Mouse (Mus musculus) central nervous system, embryonic 11.5 days (tissue): Measurements from ENCODE around the gene Tecr. TPM values are rescaled to one million over a fixed set of nuclear protein-coding genes. Genes with fewer than 3 reads are reported as not detected.

Experiments used
- polyA plus RNA-seq: library from polyadenylated mRNA; depleted of rRNA; stranded (reverse); fragments of >200 nt; gene quantifications from 2 replicates; pipeline ENCODE4 v1.2.3, GENCODE M21; 2012; rRNA removed

Gene Tecr
- polyA plus RNA-seq: 381 and 553 TPM in 2 replicates

GRCm38 (mm10) chr8:83607661-83608397 lies at the start of gene Tecr, which contains the start of gene Dnajb1:
Tecr (minus strand) TSS chr8:83607971.
Dnajb1 (plus strand) TSS chr8:83608193.

GRCm38 (mm10) chr8:83652030-83652743 lies 44.4 kb upstream of the Tecr start, which contains the start of gene Gipc1:
Gipc1 (plus strand) TSS chr8:83652677.

GRCm38 (mm10) chr8:83566469-83567395 lies 41.0 kb downstream of the Tecr start, which contains the start of gene Ndufb7:
Ndufb7 (plus strand) TSS chr8:83566671.

GRCm38 (mm10) chr8:83535736-83536135 lies 72.0 kb downstream of the Tecr start, which contains the start of gene Olfr370:
Olfr370 (plus strand) TSS chr8:83535780.

Other genes with a start within 250 kb of the Tecr start
- gene Clgn, start 218.1 kb downstream of the Tecr start, polyA plus RNA-seq: 3.0 and 4.8 TPM in 2 replicates
- 102 and 133 TPM in 2 replicates for gene Scoc, start 149.6 kb downstream of the Tecr start, polyA plus RNA-seq
- gene Olfr370, start 72.2 kb downstream of the Tecr start, polyA plus RNA-seq: not detected in 2 replicates
- 266 and 476 TPM in 2 replicates for gene Ndufb7, start 41.3 kb downstream of the Tecr start, polyA plus RNA-seq
- 34.4 and 39.8 TPM in 2 replicates for gene Dnajb1, start 222 bp upstream of the Tecr start, polyA plus RNA-seq
- gene Gipc1, start 44.7 kb upstream of the Tecr start, polyA plus RNA-seq: 100 and 131 TPM in 2 replicates
- 0.71 and 0.99 TPM in 2 replicates for gene Ptger1, start 58.7 kb upstream of the Tecr start, polyA plus RNA-seq
- gene Pkn1, start 91.2 kb upstream of the Tecr start, polyA plus RNA-seq: 41.9 and 54.5 TPM in 2 replicates
- 134 and 140 TPM in 2 replicates for gene Ddx39, start 107.2 kb upstream of the Tecr start, polyA plus RNA-seq
- gene Adgre5, start 133.4 kb upstream of the Tecr start, polyA plus RNA-seq: 15.5 and 29.8 TPM in 2 replicates